Mouse (Mus musculus) hindlimb bud, embryonic 11.5 days (tissue): ENCODE measurements around the gene Glrx5.
A peak's percentile ranks its signal among the peaks of the same experiment; 100 is the strongest.

Experiments
- DNase-seq: peaks from one replicate; pipeline ENCODE4 v3.0.0-alpha.2; 2012; ENCODE audit warnings: low read depth, low spot score; ENCODE audit errors: extremely low spot score

The Glrx5 gene

DNA sequence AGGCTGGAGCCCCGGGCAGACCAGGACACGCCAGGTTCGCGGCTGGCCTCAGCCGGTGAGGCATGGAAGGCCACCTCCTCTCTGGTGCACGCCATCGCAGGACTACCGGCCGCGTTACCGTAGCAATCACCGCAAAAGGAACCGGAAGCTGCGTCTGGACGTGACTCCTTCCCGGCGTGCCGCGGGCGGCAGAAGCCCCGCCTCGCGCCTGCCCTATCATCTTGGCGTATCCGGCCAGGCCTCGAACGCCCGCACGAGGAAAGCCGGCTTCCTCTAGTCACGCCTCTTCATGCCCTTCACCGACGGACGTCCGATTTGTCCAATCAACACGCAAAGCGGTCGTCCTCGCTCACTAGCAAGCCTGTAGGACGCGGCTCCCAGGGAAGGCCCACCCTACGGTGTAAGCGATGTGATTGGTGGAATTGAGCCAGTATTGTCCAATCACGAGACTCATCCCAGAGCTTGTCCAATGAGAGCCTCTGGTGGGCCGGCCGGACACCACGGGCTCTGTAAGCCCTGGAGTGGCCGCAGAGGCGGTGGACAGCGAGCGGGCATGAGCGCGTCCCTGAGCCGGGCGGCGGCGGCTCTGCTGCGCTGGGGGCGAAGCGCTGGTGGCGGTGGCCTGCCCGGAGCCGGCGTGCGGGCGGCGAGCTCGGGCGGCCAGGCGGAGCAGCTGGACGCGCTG, at the start of gene Glrx5:
TSS of gene Glrx5 (plus strand) at position 542 of the 685 bp plus-strand sequence.
- DNase-seq, result peak; percentile 99

DNA sequence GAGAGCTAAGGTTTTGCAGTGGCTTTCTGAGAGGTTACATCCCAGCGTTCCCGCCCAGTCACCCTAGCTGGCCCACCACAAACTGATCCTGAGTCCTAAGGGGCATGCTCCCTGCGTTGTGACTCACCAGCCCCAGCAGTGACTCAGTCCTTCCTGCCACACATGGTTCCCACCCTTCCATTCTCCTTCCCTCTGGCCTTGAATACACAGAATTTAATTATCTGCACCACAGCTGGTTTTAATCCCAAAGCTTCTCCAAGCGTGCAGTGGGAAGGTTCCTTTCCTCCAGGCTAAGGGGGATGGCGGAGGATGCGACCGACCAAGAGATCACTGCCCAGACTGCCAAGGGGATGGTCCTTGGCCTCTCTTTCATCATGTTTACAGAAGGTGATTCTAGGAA, 49.0 kb upstream of the Glrx5 start:
- no peak for DNase-seq

DNA sequence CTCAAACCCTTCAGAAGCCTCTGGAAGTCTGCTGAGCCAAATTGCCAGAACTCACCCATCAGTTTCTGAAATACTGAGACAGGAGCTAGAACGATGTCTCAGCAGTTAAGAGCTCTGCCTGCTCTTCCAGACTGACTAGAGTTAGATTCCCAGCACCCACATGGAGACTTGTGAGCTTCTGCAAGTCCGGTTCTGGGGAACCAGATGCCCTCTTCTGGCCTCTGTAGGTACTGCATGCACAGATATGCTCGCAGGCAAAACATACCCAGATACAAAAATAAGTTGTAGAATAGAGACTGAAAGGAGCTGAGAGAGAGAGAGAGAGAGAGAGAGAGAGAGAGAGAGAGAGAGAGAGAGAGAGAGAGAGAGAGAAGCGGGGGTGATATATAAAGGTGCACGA, 47.4 kb upstream of the Glrx5 start:
- DNase-seq, result no peak

DNA sequence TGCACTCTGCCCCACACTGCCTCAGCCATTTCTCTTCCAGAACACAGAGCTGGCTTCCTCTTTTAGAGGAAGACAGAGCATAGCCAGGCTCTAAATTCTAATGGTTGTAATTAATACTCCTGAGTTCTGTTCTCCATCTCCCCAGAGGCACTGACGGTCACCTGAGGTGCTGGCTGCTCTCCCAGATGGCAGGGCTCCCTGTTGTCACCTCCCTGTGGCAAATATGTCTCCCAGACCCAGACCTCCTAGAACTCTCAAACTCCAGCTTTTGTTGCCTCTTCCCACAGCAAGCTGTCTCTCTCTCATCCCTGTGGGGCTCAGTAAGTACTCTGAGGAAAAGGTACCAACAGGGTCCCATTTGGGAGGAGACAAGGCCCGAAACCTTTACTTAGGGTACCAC, 46.5 kb upstream of the Glrx5 start:
- no peak for DNase-seq

DNA sequence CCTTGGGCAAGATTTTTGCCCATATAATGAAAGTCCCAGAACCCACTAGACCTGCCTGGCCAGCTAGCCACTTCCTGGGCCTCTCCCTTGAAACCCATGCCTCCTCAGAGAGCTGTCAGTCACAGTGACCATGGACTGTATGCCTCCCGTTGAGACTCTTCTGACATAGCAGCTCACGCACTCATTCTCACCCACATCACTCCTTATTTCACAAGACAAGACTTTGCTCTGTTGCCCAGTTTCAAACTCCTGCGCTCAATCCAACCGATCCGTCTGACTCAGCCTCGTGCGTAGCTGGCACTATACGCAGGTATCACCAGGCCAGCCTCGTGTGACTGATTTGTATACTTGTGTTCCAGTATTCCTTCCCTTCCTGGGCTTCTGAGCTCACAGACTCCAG, 45.7 kb upstream of the Glrx5 start:
- no peak for DNase-seq

DNA sequence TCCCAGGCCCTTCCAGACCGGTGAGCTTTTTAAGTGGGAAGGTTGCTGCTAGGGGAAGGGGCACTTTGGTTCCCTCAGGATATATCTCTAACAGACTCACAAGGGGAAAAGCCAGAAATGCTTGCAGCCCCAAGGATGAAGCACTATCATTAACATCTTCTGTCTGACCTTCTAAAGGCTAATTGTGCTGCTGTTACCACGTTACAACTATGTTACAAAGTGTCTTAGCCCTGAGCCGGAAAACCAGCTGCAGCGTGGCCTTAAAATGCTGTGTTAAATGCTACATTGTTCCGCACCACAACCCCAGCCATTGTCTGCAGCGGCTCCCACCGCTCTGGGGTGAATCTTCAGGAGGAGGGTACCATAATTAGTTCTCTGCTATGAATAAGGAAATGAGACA, 44.6 kb upstream of the Glrx5 start:
- no peak for DNase-seq

DNA sequence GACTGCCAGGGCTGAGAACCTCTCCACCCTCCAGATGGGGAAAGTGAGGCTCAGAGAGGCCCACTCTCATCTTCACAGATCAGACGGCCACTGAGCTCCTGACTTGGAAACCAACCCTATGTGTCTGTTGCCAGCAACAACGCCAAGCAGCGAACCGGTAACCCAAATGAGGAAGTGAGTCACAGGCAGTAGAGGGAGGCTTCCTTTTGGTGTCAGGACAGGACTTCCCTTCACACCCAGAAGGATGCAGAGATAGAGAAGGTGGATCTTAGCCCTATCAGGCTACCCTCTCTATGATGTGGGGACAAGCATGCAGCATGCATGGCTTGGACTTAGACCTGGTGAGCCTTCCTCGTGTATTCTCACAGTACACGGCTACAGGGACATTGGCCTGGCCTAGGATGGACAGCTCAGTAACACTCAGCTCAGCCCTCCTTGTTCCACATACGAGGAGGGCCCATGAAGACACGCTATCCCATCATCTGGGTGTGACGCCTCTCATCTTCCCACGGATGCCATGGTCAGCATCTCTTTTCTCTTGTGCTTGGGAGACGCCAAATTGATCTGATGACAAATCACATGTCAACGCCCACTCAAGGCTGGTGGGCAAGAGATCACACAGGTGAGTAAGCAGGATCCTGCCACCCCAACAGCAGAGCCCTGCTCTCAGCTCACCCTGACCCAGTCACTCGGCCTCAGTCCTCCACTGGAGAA, 41.6 kb upstream of the Glrx5 start:
- no peak for DNase-seq

DNA sequence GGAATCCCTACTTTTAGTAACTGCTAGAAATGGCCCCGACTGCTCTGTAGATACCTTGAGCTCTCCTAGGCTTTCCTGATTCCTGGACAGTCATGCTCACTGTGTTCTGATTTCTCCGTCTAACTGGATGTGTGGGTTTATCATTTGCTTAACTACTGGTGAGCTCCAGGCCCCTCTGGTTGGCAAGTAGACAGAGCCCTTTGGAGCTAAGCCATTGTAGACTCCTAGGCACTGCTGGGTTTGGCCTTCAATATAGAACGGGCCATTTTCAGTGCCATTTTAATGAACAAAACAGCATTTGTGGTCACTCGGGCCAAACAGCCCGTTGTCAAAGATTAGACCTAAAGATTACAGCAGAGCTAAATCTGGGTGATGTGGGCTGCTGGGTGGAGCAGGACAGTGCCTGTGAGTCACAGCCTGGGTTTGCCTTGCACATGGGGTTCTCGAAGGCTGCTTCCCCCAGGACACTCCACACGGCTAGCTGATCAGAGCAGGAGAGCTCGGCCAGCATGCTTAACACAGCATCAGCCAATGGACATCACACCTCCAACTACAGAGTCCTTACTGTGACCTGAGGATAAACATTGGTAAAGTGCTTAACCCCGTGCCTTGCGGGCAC, 40.3 kb upstream of the Glrx5 start:
- DNase-seq, result no peak

DNA sequence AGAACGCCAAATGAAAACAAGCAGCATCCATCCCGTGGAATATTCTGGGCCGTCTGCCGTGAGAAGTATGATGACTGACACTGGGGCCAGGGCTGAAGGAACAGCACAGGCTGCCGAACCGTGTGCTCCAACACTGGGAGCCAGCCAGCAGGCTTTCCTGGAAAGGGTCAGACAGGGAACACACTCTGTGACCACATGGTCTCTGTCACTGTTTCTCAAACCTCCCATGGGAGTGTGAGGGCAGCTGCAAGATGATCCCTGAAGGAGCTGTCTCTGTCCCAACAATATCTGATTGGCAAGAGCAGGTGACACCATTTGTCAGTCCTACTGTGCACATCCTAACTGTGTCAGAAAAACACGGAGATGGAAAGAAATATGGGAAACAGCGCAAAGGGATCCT, 39.6 kb upstream of the Glrx5 start:
- no peak for DNase-seq

DNA sequence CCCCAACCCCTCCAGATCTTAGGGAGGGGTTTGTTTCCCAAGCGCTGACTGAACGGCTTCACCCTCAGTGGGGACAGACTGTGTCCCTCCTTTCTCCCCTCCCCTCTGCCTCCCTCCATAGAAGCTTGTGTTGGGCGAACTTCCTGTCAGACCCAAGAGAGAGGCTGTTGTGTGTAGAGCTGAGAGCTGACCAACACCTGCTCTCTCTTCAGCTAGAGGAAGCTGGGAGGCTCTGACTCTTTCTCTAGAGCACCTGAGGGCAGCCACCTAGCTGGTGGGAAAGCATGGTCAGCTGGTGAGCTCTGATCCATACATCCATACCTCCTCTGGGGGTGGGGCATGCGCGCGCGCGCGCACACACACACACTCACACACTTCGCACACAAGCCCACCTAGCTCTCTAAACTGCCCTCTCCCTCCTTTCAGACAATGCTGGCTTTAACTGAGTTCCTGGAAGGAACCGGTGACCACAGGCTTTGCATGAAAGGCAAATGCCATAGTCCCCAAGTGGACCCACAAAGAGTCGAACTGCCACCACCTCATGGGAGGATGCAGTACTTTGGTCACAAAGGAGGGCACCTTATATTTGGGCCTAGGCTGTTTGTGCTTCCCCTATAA, 37.1 kb upstream of the Glrx5 start:
- DNase-seq, result no peak

DNA sequence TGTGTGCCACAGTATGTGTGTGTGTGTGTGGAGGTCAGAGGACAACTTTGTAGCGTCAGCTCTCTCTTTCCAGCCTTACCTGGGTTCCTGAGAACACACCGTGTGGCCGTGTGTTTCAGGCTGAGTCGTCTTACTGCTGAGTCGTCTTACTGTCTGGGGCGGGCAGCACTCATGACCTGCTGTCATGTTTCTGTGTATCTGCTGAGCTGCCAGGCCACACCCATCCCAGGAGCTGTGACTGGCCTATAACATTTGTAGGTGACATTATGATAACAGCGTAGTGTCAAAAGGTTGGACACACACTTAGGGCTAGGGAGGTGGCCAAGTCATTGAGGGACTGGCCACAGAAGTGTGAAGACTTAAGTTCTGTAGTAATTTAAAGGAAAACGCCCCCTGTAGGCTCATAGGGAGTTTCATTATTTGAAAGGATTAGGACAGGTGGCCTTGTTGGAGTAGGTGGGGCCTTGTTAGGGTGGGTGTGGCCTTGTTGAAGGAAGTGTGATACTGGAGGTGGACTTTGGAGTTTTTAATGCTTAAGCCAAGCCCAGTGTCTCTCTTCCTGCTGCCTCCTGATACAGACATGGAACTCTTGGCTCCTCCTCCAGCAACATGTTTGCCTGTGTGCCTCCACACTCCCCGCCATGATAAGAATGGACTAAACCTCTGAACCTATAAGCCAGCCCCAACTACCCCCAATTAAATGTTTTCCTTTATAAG, 36.3 kb upstream of the Glrx5 start:
- DNase-seq, result no peak

DNA sequence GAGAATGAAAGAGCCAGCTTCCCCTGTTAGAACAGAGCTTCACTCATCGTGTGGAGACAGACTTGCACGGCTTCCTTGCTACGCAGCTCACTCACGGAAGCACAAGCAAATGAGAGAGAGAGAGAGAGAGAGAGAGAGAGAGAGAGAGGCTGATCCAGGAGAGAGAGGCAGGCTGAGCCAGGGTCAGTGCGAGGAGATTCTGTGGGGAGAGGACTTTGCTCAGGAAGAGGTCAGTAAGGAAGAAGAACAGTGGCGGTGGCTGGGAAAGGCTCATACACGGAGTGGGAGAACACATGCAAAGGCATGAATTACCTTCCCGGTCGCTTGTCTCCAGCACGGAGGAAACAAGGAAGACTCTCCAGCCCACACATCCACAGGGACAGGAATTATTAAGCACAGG, 35.3 kb upstream of the Glrx5 start:
- no peak for DNase-seq

DNA sequence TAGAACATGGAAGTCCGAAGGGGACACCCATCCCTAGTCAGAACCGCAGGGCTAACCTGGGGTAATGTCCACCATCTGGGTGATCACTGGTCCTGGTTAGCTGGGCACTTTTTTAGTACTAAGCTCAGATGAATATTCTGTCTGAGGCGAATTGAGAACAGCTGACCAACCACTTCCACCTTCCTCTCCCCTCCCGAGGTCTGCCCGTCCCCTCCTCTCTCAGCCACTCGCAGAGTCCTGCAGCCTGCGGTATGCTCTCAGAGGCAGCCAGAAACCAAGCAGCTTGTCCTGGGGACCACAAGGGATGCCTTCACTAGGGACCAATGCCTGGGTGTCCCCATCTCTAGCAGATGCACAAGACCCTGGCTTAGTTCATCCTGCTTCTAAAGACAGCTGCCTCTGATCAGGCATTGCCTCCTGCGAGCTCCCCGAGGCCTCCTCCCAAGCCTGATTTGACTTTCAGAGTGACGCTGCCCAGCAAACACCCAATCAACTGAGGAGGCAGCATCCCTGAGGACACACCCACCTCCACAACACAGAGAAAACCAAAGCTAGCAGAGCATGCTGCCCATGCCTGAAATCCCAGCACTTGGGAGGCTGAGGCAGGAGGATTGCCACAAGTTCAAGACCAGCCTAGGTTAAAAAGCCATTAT, 34.7 kb upstream of the Glrx5 start:
- no peak for DNase-seq

DNA sequence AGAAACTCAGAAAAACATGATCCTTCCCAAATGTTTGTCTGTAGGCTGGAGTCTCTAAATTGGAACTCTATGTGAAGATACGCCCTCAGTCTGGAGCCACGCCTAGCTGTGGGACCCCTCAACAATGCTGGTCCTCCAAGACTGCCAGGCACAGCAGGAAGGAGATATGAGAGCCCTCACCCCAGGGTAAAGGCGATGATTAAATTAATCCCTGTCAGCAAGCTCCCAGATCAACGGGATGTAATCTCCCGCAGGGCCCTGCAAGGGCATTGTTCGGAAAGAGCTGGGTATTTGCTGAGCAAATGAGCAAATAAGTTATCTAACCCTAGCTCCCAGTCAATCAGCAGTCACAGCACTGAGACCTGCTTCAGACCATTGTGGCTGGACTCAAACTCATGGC, 33.9 kb upstream of the Glrx5 start:
- no peak for DNase-seq

DNA sequence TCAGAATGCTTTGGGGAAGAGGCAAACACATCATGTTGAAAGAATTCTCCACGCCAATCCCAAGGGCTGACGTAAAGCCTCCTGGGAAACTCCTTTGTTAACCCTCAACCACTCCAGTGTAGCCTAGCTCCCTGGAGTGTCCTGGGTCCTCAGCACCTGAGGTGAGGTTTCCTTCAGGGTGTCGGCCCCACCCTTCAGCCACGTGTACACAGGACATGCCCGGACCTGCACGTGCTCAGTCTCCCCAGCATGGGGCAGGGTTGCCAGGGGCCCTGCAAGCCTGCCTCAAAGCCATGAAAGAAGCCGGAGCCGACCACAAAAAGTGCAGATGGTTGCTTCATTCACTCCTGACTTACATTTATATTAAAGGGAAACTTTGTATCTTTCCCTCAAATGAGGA, 33.3 kb upstream of the Glrx5 start:
- no peak for DNase-seq

DNA sequence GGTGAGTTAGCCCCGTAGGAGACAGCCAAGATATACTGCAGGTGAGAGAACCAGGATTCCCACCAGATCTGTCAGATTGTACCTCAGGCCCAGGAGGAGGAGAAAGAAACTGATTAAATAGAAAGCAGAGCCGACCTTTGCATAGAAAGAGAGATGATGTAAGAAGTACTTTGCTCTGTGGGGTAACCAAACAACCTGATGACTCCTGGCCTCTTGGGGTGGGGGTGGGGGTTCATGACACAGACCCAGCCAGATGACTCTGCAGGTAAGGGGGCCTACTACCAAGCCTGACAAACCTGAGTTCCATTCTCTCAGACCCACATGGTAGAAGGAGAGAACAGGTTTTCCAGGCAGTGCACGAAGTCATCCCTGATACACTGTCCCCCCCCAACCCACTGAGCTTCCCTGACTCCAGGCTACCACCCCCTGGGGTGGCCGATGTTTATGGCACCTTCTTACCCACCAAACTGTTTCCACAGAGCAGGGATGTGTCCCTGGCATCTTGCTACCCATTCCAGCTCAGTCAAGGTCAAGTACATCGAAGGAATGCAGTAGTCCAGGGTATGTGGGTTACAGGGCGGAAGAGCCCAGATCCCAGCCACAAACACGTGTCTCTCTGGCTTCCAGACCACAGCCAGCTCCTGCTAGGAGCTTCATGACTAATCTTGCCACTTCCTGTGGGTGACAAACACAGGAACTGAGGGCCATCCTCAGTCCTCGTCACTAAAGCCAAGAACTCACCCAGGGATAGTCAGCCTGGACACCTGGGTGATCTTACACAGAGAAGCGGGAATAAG, 31.8 kb upstream of the Glrx5 start:
- no peak for DNase-seq

DNA sequence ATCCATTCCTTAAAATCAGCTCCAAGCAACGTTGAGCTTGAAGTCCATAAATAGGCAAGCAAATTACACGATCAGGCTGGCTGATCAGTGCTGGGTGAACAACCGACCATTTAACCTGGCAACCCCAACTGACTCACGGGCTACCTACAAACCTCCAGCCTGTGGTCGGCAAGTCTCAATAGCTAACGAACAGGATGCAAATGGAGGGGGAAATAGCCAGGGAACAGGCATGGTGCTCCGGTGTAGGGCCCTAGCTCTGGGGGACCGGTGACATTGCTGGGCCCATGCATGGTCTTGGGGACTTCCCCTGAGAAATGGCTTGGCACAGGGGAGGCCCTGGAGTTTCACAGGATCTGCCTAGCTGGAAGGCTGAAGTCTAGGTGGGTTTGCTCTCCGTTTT, 31.2 kb upstream of the Glrx5 start:
- no peak for DNase-seq

DNA sequence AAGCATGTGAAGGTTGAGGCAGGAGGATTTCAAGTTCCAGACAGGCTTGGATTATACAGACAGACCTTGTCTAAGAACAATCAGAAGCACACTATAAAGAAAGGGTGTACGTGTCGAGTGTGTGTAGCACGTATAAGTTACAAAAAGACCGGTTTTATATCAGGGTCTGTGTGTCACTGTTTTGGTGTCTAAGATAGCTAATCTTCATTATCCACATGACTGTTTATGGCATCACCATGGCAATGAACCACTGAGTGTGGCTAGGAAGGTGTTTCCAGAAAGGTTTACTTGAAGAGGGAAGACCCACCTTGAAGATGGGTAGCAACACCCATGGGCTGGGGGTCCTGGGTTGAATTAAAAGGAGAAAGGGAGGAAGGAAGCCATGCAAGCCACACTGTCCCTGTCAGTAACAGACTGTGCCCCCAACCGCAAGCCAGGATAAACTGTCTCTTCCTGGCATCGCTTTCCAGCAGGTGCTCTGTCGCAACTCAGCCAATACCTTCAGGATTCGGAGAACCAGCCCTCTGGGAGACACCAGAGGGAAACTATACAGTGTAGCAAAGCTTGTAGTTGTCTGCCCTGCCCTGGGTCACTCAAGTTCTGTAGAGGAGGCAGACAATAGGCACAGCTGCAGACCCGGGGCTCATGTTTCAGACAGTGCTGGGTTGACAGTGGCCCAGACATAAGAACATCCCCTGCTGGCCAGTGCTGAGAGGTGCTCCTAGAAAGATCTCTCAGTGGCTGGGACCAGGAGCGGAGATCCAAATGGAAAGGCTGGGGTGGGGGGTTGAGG, 30.0 kb upstream of the Glrx5 start:
- no peak for DNase-seq

DNA sequence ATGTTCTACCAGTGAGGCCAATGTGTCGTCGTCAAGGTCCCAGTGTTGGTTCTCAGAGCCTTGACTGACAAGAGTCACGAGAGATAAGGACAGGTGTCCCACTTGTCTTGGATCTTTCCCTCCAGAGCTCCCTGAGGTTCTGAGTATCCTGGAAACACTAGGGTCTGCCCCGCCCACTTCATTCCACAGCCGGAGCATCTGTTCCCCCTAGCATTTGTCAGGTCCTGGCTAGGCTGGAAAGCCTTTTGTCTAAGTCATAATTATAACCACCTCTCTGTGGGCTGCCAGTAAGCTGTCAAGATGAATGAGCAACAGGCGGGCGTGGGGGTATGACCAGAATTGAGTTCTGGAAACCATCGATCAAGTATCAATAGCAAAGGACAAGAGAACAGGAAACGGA, 29.3 kb upstream of the Glrx5 start:
- DNase-seq, result no peak
